Mouse (Mus musculus): Measurements from ENCODE around the gene Zswim4. TPM values are rescaled to one million over a fixed set of nuclear protein-coding genes. Genes with fewer than 3 reads are reported as not detected.

Gene Zswim4
- total RNA-seq, 1 experiment from 2014 or later: 11.9 TPM

- ATAC-seq (replicated peaks; ENCODE audit: insufficient number of reproducible peaks, low FRiP score, low TSS enrichment, poor library complexity, severe bottlenecking): no peak
Observed at GRCm38 (mm10) chr8:84235746-84236409, 977 bp downstream of the Zswim4 start.

- no peak for ATAC-seq (replicated peaks; ENCODE audit: insufficient number of reproducible peaks, low FRiP score, low TSS enrichment, poor library complexity, severe bottlenecking)
Observed at GRCm38 (mm10) chr8:84233055-84233454, 3.8 kb downstream of the Zswim4 start.

GRCm38 (mm10) chr8:84230735-84231134 is 6.1 kb downstream of the Zswim4 start:
- no peak for ATAC-seq (replicated peaks; ENCODE audit: insufficient number of reproducible peaks, low FRiP score, low TSS enrichment, poor library complexity, severe bottlenecking)

- no peak for ATAC-seq (replicated peaks; ENCODE audit: insufficient number of reproducible peaks, low FRiP score, low TSS enrichment, poor library complexity, severe bottlenecking)
Observed at GRCm38 (mm10) chr8:84223322-84224029, 13.4 kb downstream of the Zswim4 start.

GRCm38 (mm10) chr8:84222566-84223165 is 14.2 kb downstream of the Zswim4 start:
- peak; percentile 51; the same call in 1 of the 2 replicates for ATAC-seq (replicated peaks; ENCODE audit: insufficient number of reproducible peaks, low FRiP score, low TSS enrichment, poor library complexity, severe bottlenecking)

GRCm38 (mm10) chr8:84220105-84220504 is 16.8 kb downstream of the Zswim4 start:
- peak; percentile 65 for ATAC-seq (replicated peaks; ENCODE audit: insufficient number of reproducible peaks, low FRiP score, low TSS enrichment, poor library complexity, severe bottlenecking)

GRCm38 (mm10) chr8:84218143-84218542 is 18.7 kb downstream of the Zswim4 start:
- peak; percentile 62 for ATAC-seq (replicated peaks; ENCODE audit: insufficient number of reproducible peaks, low FRiP score, low TSS enrichment, poor library complexity, severe bottlenecking)

- ATAC-seq (replicated peaks; ENCODE audit: insufficient number of reproducible peaks, low FRiP score, low TSS enrichment, poor library complexity, severe bottlenecking): no peak
Observed at GRCm38 (mm10) chr8:84217206-84217605, 19.6 kb downstream of the Zswim4 start.

GRCm38 (mm10) chr8:84213277-84213676 is 23.6 kb downstream of the Zswim4 start:
- ATAC-seq (replicated peaks; ENCODE audit: insufficient number of reproducible peaks, low FRiP score, low TSS enrichment, poor library complexity, severe bottlenecking): no peak

- no peak for ATAC-seq (replicated peaks; ENCODE audit: insufficient number of reproducible peaks, low FRiP score, low TSS enrichment, poor library complexity, severe bottlenecking)
Observed at GRCm38 (mm10) chr8:84211881-84212563, 24.8 kb downstream of the Zswim4 start.

GRCm38 (mm10) chr8:84211202-84211601 is 25.7 kb downstream of the Zswim4 start:
- no peak for ATAC-seq (replicated peaks; ENCODE audit: insufficient number of reproducible peaks, low FRiP score, low TSS enrichment, poor library complexity, severe bottlenecking)

- peak; percentile 27; the same call in 1 of the 2 replicates for ATAC-seq (replicated peaks; ENCODE audit: insufficient number of reproducible peaks, low FRiP score, low TSS enrichment, poor library complexity, severe bottlenecking)
Observed at GRCm38 (mm10) chr8:84210167-84210791, 26.6 kb downstream of the Zswim4 start.

- no peak for ATAC-seq (replicated peaks; ENCODE audit: insufficient number of reproducible peaks, low FRiP score, low TSS enrichment, poor library complexity, severe bottlenecking)
Observed at GRCm38 (mm10) chr8:84208381-84209380, 28.2 kb downstream of the Zswim4 start.

- peak; percentile 29 for ATAC-seq (replicated peaks; ENCODE audit: insufficient number of reproducible peaks, low FRiP score, low TSS enrichment, poor library complexity, severe bottlenecking)
Observed at GRCm38 (mm10) chr8:84207811-84208210, 29.0 kb downstream of the Zswim4 start.

GRCm38 (mm10) chr8:84206666-84207065 is 30.2 kb downstream of the Zswim4 start:
- no peak for ATAC-seq (replicated peaks; ENCODE audit: insufficient number of reproducible peaks, low FRiP score, low TSS enrichment, poor library complexity, severe bottlenecking)

- no peak for ATAC-seq (replicated peaks; ENCODE audit: insufficient number of reproducible peaks, low FRiP score, low TSS enrichment, poor library complexity, severe bottlenecking)
Observed at GRCm38 (mm10) chr8:84205073-84205472, 31.8 kb downstream of the Zswim4 start.

GRCm38 (mm10) chr8:84203975-84204772 is 32.7 kb downstream of the Zswim4 start:
- ATAC-seq (replicated peaks; ENCODE audit: insufficient number of reproducible peaks, low FRiP score, low TSS enrichment, poor library complexity, severe bottlenecking): peak; percentile 37

Data from monocyte, adult 5-6 weeks (primary cell).